Mouse (Mus musculus) frontal cortex, adult (tissue): ENCODE data around the gene Fam129c.
A peak's percentile ranks its signal among the peaks of the same experiment; 100 is the strongest.

Source experiments
- ATAC-seq: cut with Nextera tagmentation; 2 replicates; pipeline ENCODE4 v1.9.2; 2017; ENCODE audit warnings: mild to moderate bottlenecking, moderate library complexity, mixed read lengths; ENCODE audit not compliant: low TSS enrichment

The Fam129c gene

GRCm38 (mm10) chr8:71610822-71611651 lies 13.6 kb downstream of the Fam129c start, which contains the start of gene Colgalt1:
TSS of gene Colgalt1 (plus strand) at chr8:71610998.
- peak; percentile 97 for ATAC-seq

- no peak for ATAC-seq
Measured at GRCm38 (mm10) chr8:71612141-71612540, 14.7 kb downstream of the Fam129c start.

- ATAC-seq: no peak
Measured at GRCm38 (mm10) chr8:71613418-71613817, 16.0 kb downstream of the Fam129c start.

- no peak for ATAC-seq
Measured at GRCm38 (mm10) chr8:71619786-71620185, 22.3 kb downstream of the Fam129c start.

GRCm38 (mm10) chr8:71625088-71625487 lies 27.6 kb downstream of the Fam129c start:
- ATAC-seq: no peak

- no peak for ATAC-seq
Measured at GRCm38 (mm10) chr8:71626753-71627152, 29.3 kb downstream of the Fam129c start.

- ATAC-seq: 0 out of 2 replicates have a peak, but pooled peaks have one; percentile 1
Measured at GRCm38 (mm10) chr8:71627265-71628099, 30.0 kb downstream of the Fam129c start.

- ATAC-seq: no peak
Measured at GRCm38 (mm10) chr8:71628396-71629095, 31.1 kb downstream of the Fam129c start.

GRCm38 (mm10) chr8:71629096-71629697 lies 31.7 kb downstream of the Fam129c start:
- peak; percentile 64 for ATAC-seq

GRCm38 (mm10) chr8:71629781-71630212 lies 32.3 kb downstream of the Fam129c start:
- no peak for ATAC-seq

- no peak for ATAC-seq
Measured at GRCm38 (mm10) chr8:71630761-71631160, 33.3 kb downstream of the Fam129c start.

GRCm38 (mm10) chr8:71631897-71632296 lies 34.4 kb downstream of the Fam129c start:
- no peak for ATAC-seq

- no peak for ATAC-seq
Measured at GRCm38 (mm10) chr8:71633164-71633563, 35.7 kb downstream of the Fam129c start.

GRCm38 (mm10) chr8:71633981-71634667 lies 36.7 kb downstream of the Fam129c start:
- ATAC-seq: no peak

- no peak for ATAC-seq
Measured at GRCm38 (mm10) chr8:71637149-71638095, 40.0 kb downstream of the Fam129c start.

GRCm38 (mm10) chr8:71638321-71638720 lies 40.9 kb downstream of the Fam129c start:
- ATAC-seq: no peak

GRCm38 (mm10) chr8:71639318-71639717 lies 41.9 kb downstream of the Fam129c start:
- ATAC-seq: no peak

- no peak for ATAC-seq
Measured at GRCm38 (mm10) chr8:71645510-71645909, 48.1 kb downstream of the Fam129c start.

GRCm38 (mm10) chr8:71654600-71654999 lies 57.2 kb downstream of the Fam129c start:
- ATAC-seq: no peak
